Mouse (Mus musculus): Measurements from ENCODE around the gene Zbtb16.

GRCm38 (mm10) chr9:48826377-48826889 is 9.6 kb downstream of the Zbtb16 start:
- TF ChIP-seq CTCF (IDR thresholded peaks at IDR 0.05; ENCODE audit: extremely low read depth, insufficient read length, insufficient replicate concordance, low read depth, low read length), result no peak
- no peak for TF ChIP-seq POLR2A (IDR thresholded peaks at IDR 0.05; ENCODE audit: low read depth, low read length)
